Mouse (Mus musculus): Measurements from ENCODE around the gene Nutf2-ps1.

DNA sequence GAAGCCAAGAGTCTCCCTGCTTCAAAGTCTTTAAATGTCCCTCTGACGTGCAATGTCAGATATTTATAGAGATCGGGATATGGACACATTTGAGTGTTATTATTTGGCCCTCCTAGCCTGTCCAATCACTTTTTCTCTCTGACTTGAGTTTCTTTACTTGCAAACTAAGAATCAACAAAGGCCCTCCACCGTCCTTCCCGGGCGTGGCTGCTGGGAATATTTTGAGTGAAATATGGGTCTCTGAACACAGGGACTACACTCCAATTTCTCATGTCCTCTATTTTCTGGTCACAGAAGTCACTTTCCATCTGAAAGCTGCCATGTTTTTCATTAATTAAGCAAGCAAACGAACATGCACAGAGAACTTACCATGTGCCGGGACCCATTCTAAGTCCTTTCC lies 14.3 kb downstream of the Nutf2-ps1 start:
- TF ChIP-seq CTCF (IDR thresholded peaks at IDR 0.05; ENCODE audit: low read depth) (no peak), EP300 (IDR thresholded peaks at IDR 0.05; ENCODE audit: low read depth) (no peak)
